Mouse (Mus musculus): ENCODE measurements around the gene Arpc5.

Gene Arpc5

DNA sequence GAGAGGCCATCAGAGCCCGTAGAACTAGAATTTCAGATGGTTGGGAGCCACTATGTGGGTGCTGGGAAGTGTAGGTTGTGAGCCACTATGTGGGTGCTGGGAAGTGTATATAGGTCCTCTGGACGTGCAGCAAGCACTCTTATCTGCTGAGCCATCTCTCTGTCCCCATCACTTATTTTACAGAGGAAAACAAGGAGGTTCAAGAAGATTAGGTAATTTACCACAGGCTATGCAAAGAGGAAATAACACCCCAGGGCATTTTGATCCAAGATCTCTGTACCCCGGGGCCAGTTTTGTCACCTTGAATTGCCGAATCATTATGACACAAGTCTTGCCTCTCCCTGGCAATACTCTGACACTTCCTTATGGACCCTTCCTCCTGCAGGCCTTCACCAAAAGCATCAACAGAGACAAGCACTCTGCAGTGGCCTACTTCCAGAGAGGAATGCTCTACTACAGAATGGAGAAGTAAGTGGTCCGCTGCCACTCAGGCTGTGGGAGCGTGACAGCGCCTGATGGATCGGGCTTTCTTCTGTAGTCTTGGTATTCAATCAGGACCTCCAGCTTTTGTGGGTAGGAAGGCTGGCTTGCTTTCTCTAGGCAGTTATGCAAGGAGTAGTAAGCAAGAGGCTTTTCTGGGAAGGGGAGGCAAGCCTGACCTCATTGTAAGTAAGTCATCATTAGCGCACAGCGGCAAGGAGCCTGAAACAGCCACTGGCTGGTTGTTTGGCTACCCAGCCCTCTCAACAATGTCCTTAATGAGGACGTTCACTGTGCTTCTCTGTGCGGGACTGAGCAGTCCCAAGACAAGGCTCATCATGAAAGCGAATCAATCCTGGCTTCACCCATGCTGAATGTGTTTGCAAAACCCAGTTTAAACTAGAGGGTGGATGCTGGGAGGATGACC, 44.4 kb downstream of the Arpc5 start:
- no peak for DNase-seq (ENCODE audit: low read depth, low spot score)

DNA sequence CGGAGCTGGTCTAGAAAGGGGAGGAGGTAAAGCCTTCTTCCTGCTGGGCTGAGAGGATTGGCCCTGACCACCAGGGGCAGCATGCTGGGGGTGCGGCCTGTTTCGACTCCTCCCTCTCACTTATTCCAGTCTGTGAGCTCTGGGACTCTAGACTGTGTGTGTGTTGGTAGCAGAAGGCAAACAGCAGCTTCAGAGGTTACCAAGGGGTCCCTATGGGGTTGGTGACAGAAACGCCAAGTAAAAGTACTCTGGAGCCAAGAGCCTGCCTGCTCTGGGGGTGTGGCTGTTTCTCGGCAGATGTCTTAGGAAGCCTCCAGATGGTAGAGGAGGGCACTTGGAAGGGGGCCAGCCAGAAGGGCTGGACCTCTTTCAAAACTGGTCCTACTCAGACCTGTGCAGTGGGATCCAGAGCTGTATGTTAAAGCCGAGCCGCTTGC, 48.9 kb downstream of the Arpc5 start:
- no peak for DNase-seq (ENCODE audit: low read depth, low spot score)

- DNase-seq (ENCODE audit: low read depth, low spot score) = no peak
Observed at GRCm38 (mm10) chr1:152817027-152817769, 50.9 kb downstream of the Arpc5 start.

GRCm38 (mm10) chr1:152817794-152818193, 51.5 kb downstream of the Arpc5 start:
- DNase-seq (ENCODE audit: low read depth, low spot score) = no peak

DNA sequence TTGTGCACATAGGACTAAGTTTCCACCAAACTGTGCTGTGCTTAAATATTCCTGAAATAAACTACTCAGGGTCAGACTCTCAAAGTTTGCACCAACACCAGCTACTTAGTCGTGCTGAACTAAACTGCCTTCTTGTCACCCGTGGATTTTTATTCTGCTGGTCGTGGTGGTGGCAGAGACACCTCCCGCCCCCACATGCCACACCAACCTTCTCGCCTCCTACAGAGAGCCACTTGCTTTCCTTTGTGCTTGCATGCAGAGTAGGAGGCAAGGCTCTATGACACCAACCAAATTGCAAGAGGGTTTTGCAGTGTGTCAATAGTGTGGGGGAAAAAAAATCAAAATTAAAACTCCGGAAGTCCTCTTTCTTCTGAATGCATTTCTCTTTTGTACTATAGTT, 53.2 kb downstream of the Arpc5 start:
- DNase-seq (ENCODE audit: low read depth, low spot score) = no peak

- DNase-seq (ENCODE audit: low read depth, low spot score) = no peak
Observed at GRCm38 (mm10) chr1:152820911-152821695, 54.8 kb downstream of the Arpc5 start.

GRCm38 (mm10) chr1:152821746-152822145, 55.4 kb downstream of the Arpc5 start:
- no peak for DNase-seq (ENCODE audit: low read depth, low spot score)

GRCm38 (mm10) chr1:152824206-152824605, 57.9 kb downstream of the Arpc5 start:
- no peak for DNase-seq (ENCODE audit: low read depth, low spot score)
